Mouse (Mus musculus): ENCODE data around the gene Pdzd9.

Gene Pdzd9

GRCm38 (mm10) chr7:120635362-120635781 is 34.8 kb downstream of the Pdzd9 start:
- no peak for DNase-seq (ENCODE audit: low spot score)

GRCm38 (mm10) chr7:120634711-120635361 is 35.3 kb downstream of the Pdzd9 start, which contains the start of gene Uqcrc2:
Gene Uqcrc2, plus strand, starts transcription at chr7:120635176.
- peak; percentile 87 for DNase-seq (ENCODE audit: low spot score)

- DNase-seq (ENCODE audit: low spot score) = no peak
Observed at GRCm38 (mm10) chr7:120634301-120634700, 35.8 kb downstream of the Pdzd9 start.

- no peak for DNase-seq (ENCODE audit: low spot score)
Observed at GRCm38 (mm10) chr7:120632518-120632917, 37.6 kb downstream of the Pdzd9 start.

GRCm38 (mm10) chr7:120620841-120621240 is 49.3 kb downstream of the Pdzd9 start:
- no peak for DNase-seq (ENCODE audit: low spot score)

- DNase-seq (ENCODE audit: low spot score) = no peak
Observed at GRCm38 (mm10) chr7:120620075-120620771, 49.9 kb downstream of the Pdzd9 start.
